Mouse (Mus musculus) limb, embryonic 15.5 days (tissue): ENCODE results near the gene Foxe3. TPM values are rescaled to one million over a fixed set of nuclear protein-coding genes. Genes with fewer than 3 reads are reported as not detected.

Experiments
- ATAC-seq: fragments of 200-750 bp; cut with Nextera tagmentation; 2 replicates; pipeline ENCODE4 v1.8.0; 2017; ENCODE audit warnings: low read depth, moderate TSS enrichment; ENCODE audit not compliant: insufficient number of reproducible peaks, low FRiP score, low TSS enrichment
- H3K27ac ChIP-seq: fragments of 300-500 bp; sonication (generic); 2 replicates; pipeline ENCODE4 v1.5.1; 2015; ENCODE audit warnings: moderate library complexity, mild to moderate bottlenecking, inconsistent platforms
- H3K27me3 ChIP-seq: fragments of 300-500 bp; sonication (generic); 2 replicates; pipeline ENCODE4 v1.6.1; 2015; ENCODE audit warnings: inconsistent platforms
- H3K36me3 ChIP-seq: fragments of 300-500 bp; sonication (generic); 2 replicates; pipeline ENCODE4 v1.6.1; 2015; ENCODE audit warnings: inconsistent platforms
- H3K4me1 ChIP-seq: fragments of 300-500 bp; sonication (generic); 2 replicates; pipeline ENCODE4 v1.6.1; 2015; ENCODE audit warnings: inconsistent platforms
- H3K4me2 ChIP-seq: fragments of 300-500 bp; sonication (generic); 2 replicates; pipeline ENCODE4 v1.6.1; 2015; ENCODE audit warnings: mild to moderate bottlenecking, inconsistent platforms
- H3K4me3 ChIP-seq: fragments of 300-500 bp; sonication (generic); 2 replicates; pipeline ENCODE4 v1.5.1; 2015; ENCODE audit warnings: mild to moderate bottlenecking, inconsistent platforms
- H3K9ac ChIP-seq: fragments of 300-500 bp; sonication (generic); 2 replicates; pipeline ENCODE4 v1.6.1; 2015; ENCODE audit warnings: inconsistent platforms
- H3K9me3 ChIP-seq: fragments of 300-500 bp; sonication (generic); 2 replicates; pipeline ENCODE4 v1.6.1; 2016; ENCODE audit warnings: inconsistent platforms
- WGBS: fragments of 180-500 bp; shearing (Covaris S2); methylation state at CpG from one replicate; pipeline ENCODE4 v1.1.7; 2015; 5-methylcytosine and 5-hydroxymethylcytosine counted together
- polyA plus RNA-seq: library from polyadenylated mRNA; unstranded; fragments of >200 nt; fragmentation: Nextera tagmentation; extraction: Ambion mirVana; gene quantifications from 2 replicates; pipeline ENCODE4 v1.2.1, GENCODE M21; 2015

The Foxe3 gene
- polyA plus RNA-seq, 1 experiment from 2014 or later: not detected

DNA sequence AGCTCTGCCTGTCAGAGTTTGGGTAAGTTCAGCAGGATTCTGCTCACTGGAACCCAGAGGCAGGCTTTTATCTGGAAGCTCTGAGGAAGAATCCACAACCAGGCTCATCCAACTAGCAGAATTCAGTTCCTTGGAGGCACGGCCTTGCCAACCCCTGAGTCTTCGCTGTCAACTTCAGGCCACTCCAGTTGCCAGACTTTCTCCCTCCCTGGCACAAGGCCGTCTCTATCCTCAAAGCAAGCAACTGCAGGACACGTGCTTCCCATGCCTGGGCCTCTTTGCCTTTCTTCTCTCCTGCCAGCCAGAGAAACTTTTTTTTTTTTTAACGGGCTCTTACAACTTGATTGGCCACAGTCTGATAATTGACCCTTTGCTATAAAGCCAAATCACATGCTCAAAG is 19.2 kb upstream of the Foxe3 start:
- Histone ChIP-seq H3K27ac (no peak overlapping the region), H3K27me3 (peaks cover 67% of the 10 kb centered on the region), H3K9me3 (no peaks in the 10 kb centered on the region), H3K4me3 (no peak overlapping the region), H3K36me3 (no peaks in the 10 kb centered on the region), H3K9ac (no peak overlapping the region), H3K4me2 (no peak overlapping the region), H3K4me1 (peaks cover 21% of the 10 kb centered on the region; the same call in 1 of the 2 replicates)
- ATAC-seq: no peak
- WGBS: 19% methylated on average over 5 of the region's 5 CpGs

DNA sequence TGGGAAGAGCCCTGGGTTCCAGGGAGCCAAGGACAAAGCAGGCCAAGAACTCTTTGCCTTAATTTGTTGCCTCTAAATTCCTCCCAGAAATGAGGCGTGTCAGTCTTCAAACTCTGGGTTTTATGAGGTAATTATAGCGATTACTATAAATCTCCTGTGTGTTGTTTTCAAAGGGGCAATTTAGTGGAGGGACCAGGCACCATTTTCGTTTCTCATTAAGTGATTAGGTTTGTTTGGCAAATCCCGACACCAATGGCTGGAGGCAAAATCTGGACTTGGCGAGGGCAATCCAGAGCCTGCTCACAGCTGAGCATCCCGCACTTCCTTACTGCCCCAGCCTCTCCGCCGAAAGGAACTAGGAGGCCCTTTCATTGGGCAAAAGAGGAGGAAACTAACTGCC is 16.8 kb upstream of the Foxe3 start:
- Histone ChIP-seq H3K27ac (no peak overlapping the region), H3K27me3 (peaks cover 63% of the 10 kb centered on the region), H3K4me3 (no peak overlapping the region), H3K9ac (no peak overlapping the region), H3K9me3 (no peaks in the 10 kb centered on the region), H3K36me3 (no peaks in the 10 kb centered on the region), H3K4me1 (peaks cover 16% of the 10 kb centered on the region; the same call in 1 of the 2 replicates), H3K4me2 (no peak overlapping the region)
- WGBS: 17% methylated on average over 8 of the region's 8 CpGs
- peak; percentile 15; the same call in 1 of the 2 replicates for ATAC-seq

DNA sequence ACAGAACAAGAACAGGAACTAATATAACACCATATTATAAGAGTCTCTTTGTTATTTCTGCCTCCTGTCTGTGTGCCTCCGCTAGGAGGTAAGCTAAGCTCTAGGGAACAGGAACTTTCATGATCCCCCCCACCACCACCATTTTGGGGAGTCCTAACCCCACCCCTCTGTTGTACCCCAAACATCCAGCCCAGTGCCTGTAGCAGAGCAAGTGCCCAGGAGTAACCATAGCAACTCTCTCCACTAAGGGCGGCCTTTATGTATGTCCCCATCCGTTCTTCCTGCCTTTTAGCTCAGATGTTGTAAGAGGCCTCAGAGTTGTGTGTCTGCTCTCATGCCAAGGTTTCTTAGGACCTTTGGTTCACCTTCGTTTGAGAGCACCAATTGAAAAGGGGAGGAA is 16.3 kb upstream of the Foxe3 start:
- no peak overlapping the region for H3K27ac ChIP-seq
- no peak overlapping the region for H3K4me3 ChIP-seq
- peaks cover 65% of the 10 kb centered on the region for H3K27me3 ChIP-seq
- H3K4me2 ChIP-seq: no peak overlapping the region
- no peak overlapping the region for H3K9ac ChIP-seq
- no peaks in the 10 kb centered on the region for H3K9me3 ChIP-seq
- ATAC-seq: no peak
- WGBS: 33% methylated on average over 4 of the region's 4 CpGs
- peaks cover 16% of the 10 kb centered on the region; the same call in 1 of the 2 replicates for H3K4me1 ChIP-seq
- no peaks in the 10 kb centered on the region for H3K36me3 ChIP-seq

DNA sequence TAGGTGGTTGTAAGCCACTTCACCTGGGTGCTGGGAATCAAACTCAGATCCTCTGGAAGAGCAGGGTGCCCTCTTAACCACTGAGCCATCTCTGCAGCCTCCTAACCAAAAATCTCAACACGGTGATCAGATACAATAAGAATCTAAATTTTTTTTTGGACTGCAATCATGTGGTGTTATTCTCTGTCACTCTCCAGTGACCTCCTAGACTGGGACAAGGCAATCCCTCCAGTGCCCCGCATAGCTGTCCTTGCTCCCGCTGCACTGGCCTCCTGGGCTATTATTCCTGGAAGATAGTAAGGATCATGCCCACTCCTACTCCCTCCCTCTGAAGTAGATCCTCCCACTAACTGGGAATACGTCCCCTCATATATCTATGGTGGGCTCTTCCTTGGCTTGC is 15.5 kb upstream of the Foxe3 start:
- no peak for ATAC-seq
- Histone ChIP-seq H3K4me1 (peaks cover 16% of the 10 kb centered on the region; the same call in 1 of the 2 replicates), H3K9me3 (no peaks in the 10 kb centered on the region), H3K27me3 (peaks cover 59% of the 10 kb centered on the region), H3K27ac (no peak overlapping the region), H3K4me3 (no peak overlapping the region), H3K4me2 (no peak overlapping the region), H3K9ac (no peak overlapping the region), H3K36me3 (no peaks in the 10 kb centered on the region)
- WGBS: 69% methylated on average over 4 of the region's 4 CpGs

DNA sequence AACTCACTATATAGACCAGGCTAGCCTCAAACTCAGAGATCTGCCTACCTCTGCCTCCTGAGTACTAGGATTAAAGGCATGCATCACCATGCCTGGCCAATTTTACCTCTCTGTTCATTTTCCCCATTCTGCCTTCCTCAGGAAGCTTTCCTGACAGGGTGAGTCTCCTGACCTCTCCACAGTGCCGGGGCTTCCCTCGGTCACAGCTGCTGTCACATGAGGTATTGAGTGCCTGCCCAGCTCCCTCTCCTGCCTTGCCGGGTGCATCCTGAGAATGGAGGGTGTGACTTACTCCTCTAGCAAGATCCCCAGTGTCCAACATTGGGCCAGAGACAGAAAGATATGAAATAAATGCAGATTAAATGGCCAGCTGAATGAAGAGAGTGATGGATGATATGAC is 12.4 kb upstream of the Foxe3 start:
- ATAC-seq: no peak
- H3K9ac ChIP-seq: no peak overlapping the region
- no peak overlapping the region for H3K27ac ChIP-seq
- H3K9me3 ChIP-seq: no peaks in the 10 kb centered on the region
- no peak overlapping the region for H3K4me3 ChIP-seq
- peaks cover 11% of the 10 kb centered on the region; the same call in 1 of the 2 replicates for H3K4me1 ChIP-seq
- H3K36me3 ChIP-seq: no peaks in the 10 kb centered on the region
- peaks cover 50% of the 10 kb centered on the region for H3K27me3 ChIP-seq
- 52% methylated on average over 3 of the region's 3 CpGs for WGBS
- H3K4me2 ChIP-seq: no peak overlapping the region

DNA sequence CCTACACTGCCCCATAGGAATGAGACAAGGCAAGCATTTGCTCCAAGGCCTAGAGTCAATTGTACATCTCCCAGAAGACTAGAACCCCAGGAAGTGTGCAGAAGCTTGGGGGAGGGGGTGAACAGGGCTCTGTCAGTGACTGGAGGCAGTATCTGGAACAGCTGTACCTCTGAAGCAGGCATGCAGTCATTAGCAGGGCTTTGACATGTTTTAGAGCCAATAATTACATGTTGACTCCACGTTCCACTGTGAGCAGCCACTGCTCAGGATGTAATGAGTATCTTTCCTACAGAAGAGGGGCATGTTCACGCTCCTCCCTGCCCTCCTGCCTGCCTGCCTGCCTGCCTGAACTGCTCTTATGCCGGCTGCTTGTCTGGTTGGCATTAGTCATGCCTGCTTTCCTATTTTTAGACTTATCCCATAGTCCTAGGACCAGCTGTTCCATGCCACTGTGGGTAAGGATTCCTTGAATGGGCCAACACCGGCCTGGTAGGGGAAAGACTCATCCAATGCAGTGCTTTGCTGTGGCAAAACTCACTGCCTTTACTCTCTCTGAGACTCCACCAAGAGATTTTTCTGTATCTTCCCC is 11.7 kb upstream of the Foxe3 start:
- no peak for ATAC-seq

DNA sequence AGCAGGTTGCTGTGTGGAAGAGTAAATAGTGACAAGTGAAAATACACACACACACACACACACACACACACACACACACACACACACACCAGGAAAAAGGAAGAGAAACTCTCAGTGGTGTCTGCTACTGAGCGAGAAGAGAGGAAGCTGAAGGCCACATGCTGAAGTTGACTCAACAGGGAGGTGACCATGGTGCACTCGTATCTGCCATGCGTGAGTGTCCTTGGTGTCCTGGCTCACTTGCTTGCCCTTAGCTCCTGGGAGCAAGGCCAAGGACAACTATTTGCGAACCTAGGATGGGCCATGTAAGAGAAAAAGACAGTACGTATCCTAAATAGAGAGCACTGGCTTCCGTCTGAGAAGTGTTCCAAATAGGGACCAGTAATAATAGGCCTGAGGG is 8.4 kb upstream of the Foxe3 start:
- H3K9me3 ChIP-seq: no peaks in the 10 kb centered on the region
- no peak overlapping the region for H3K4me2 ChIP-seq
- no peak for ATAC-seq
- no peaks in the 10 kb centered on the region for H3K4me1 ChIP-seq
- H3K9ac ChIP-seq: no peak overlapping the region
- H3K36me3 ChIP-seq: no peaks in the 10 kb centered on the region
- peaks cover 72% of the 10 kb centered on the region for H3K27me3 ChIP-seq
- 91% methylated on average over 6 of the region's 6 CpGs for WGBS
- no peak overlapping the region for H3K4me3 ChIP-seq
- H3K27ac ChIP-seq: no peak overlapping the region

More for the DNA sequence above, 11.7 kb upstream of the Foxe3 start:
- H3K4me1 ChIP-seq: peaks cover 4% of the 10 kb centered on the region; the same call in 1 of the 2 replicates
- H3K27ac ChIP-seq: no peak overlapping the region
- H3K4me3 ChIP-seq: no peak overlapping the region
- no peaks in the 10 kb centered on the region for H3K9me3 ChIP-seq
- H3K36me3 ChIP-seq: no peaks in the 10 kb centered on the region
- H3K4me2 ChIP-seq: no peak overlapping the region
- WGBS: 36% methylated on average over 4 of the region's 4 CpGs
- H3K27me3 ChIP-seq: peaks cover 55% of the 10 kb centered on the region
- no peak overlapping the region for H3K9ac ChIP-seq

DNA sequence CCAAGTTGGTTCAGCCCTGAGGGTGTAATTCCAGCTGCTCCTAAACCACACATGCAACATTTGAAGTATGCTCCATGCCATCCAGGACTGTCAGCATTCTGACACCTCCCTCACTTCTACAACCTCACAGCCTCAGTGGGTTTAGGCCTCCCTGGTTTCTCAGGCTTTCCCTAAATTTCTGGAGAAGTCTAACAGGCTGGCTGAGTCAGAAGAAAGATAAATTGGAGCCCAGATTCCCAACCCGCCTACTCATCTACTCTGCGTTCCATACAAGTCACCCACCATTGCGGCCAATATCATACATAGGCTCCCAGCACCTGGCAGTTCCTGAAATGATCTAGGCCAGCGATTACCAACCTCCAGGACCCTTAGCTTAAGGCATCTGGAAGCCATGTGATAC is 6.9 kb upstream of the Foxe3 start:
- no peak overlapping the region for H3K9ac ChIP-seq
- H3K4me3 ChIP-seq: no peak overlapping the region
- no peak overlapping the region for H3K4me2 ChIP-seq
- H3K36me3 ChIP-seq: no peaks in the 10 kb centered on the region
- no peaks in the 10 kb centered on the region for H3K9me3 ChIP-seq
- no peak for ATAC-seq
- peaks cover 73% of the 10 kb centered on the region for H3K27me3 ChIP-seq
- H3K27ac ChIP-seq: no peak overlapping the region
- 74% methylated on average over 4 of the region's 4 CpGs for WGBS
- no peaks in the 10 kb centered on the region for H3K4me1 ChIP-seq

DNA sequence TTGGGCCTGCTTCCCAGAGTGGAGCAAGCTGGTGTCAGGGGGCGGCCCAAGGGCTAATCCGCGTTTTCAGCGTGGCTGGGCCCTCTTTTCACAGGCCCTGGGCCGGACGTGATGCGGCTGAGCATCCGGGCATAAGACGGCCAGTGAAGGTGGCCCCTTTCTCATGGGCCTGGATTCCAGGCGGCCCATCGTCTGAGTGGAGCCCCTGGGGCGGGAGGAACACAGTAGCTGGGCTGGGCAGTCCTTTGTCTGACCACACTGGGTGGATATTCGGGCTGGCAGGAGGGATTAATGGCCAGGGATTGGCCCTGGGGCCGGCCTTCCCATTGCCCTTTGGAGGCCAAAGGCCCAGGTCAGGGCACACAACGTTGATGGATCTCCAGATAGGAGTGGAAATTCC is 3.3 kb upstream of the Foxe3 start:
- Histone ChIP-seq H3K4me3 (no peak overlapping the region), H3K27me3 (peaks cover 87% of the 10 kb centered on the region), H3K36me3 (no peaks in the 10 kb centered on the region), H3K4me2 (no peak overlapping the region), H3K9me3 (no peaks in the 10 kb centered on the region), H3K4me1 (peaks cover 14% of the 10 kb centered on the region), H3K9ac (no peak overlapping the region), H3K27ac (no peak overlapping the region)
- no peak for ATAC-seq
- WGBS: 43% methylated on average over 15 of the region's 15 CpGs

DNA sequence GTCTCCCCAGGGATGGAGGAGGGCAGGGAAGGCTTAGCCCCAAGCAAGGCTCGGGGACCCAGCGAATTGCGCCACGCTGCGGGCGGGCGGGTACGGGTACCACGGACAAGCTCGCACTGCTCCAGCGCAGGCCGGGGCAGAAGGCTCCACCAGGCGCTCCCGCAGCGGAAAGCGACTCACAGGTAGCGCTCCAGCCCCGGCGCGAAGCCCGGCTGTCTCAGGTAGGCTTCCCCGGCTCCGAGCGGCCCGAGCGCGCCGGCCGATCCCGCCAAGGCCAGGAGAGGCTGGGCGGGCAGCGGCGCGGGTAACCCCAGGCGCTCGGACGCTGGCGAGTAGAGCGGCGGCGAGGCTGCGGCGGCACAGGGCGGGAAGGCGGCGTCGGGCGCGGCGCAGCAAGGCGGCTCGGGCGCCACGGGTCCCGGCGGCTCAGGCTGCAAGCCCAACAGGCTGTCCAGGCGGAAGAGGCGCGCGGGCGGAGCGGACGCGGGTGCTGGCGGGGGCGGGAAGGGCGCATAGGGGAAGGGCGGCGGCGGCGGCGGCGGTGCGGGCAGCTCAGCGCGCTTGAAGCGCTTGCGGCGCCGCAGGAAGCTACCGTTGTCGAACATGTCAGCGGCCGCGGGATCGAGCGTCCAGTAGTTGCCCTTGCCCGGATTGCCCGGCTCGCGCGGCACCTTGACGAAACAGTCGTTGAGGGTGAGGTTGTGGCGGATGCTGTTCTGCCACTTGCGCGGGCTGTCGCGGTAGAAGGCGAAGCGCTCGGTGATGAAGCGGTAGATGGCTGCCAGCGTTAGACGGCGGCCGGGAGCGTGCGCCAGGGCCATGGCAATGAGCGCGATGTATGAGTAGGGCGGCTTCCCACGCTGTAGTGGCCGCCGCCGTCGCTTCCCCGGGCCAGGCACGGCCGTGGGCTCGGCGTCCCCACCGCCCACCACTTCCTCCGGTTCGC is 569 bp downstream of the Foxe3 start:
- peak overlapping the region; percentile 11; the same call in 1 of the 2 replicates for H3K9ac ChIP-seq
- no peak overlapping the region for H3K27ac ChIP-seq
- under 1% methylated on average over 122 of the region's 125 CpGs for WGBS
- peaks cover 86% of the 10 kb centered on the region for H3K27me3 ChIP-seq
- no peaks in the 10 kb centered on the region for H3K36me3 ChIP-seq
- no peaks in the 10 kb centered on the region for H3K9me3 ChIP-seq
- no peak; the same call in 1 of the 2 replicates for ATAC-seq
- H3K4me1 ChIP-seq: peaks cover 14% of the 10 kb centered on the region
- H3K4me2 ChIP-seq: peak overlapping the region; percentile 74
- H3K4me3 ChIP-seq: peak overlapping the region; percentile 42

DNA sequence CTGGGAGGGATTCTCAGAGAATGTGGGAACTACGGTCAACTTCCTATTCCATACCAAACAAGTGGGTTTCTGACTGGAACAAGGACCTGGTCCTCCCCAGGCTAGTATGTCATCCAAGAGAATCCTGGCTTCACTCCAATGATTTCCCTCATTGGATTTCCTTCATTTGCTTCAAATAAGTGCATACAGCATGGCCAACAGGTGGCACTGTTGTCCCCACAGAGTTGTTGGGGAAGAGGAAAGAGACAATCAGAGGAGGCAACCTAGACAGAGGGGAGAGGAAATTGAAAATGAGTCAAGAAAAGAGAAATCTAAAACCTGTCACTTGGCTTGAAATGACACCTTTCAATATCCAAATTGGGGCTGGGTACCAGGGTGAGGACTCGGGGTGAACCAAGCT is 8.7 kb downstream of the Foxe3 start:
- Histone ChIP-seq H3K4me3 (no peak overlapping the region), H3K27ac (no peak overlapping the region), H3K9me3 (no peaks in the 10 kb centered on the region), H3K4me1 (peaks cover 6% of the 10 kb centered on the region; the same call in 1 of the 2 replicates), H3K36me3 (no peaks in the 10 kb centered on the region), H3K9ac (no peak overlapping the region), H3K4me2 (no peak overlapping the region), H3K27me3 (peaks cover 84% of the 10 kb centered on the region)
- 48% methylated on average over 2 of the region's 2 CpGs for WGBS
- ATAC-seq: no peak

DNA sequence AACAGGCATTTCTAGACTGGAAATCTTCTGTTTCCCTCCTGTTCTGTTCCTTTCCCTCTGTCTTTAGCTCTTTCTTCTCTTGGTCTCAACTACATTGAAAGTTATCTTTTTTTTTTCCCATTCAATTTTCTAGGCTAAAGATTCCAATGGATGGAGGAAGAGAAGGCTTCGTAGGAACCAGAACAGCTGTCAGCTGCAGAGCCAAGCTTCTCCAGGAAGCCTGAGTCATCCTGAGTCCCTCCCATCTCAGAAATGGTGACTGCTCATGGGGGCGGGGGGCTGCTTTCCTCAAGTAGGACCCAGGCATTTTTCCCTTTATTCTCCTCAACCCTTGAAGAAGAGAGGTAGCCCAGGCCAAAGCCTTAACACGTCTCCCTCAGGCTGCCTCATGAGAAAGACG is 9.8 kb downstream of the Foxe3 start:
- Histone ChIP-seq H3K27ac (no peak overlapping the region), H3K4me1 (peaks cover 6% of the 10 kb centered on the region; the same call in 1 of the 2 replicates), H3K27me3 (peaks cover 86% of the 10 kb centered on the region), H3K4me2 (no peak overlapping the region), H3K9me3 (no peaks in the 10 kb centered on the region), H3K9ac (no peak overlapping the region), H3K4me3 (no peak overlapping the region), H3K36me3 (no peaks in the 10 kb centered on the region)
- no peak for ATAC-seq
- WGBS: 35% methylated on average over 4 of the region's 4 CpGs
